16 mouse cellular contexts compared by ENCODE assay signal in genomic region chr6:52194690-52195089, GRCm38 (mm10). TPM values are rescaled to one million over a fixed set of nuclear protein-coding genes. Genes with fewer than 3 reads are reported as not detected.
DNase-seq lines count a peak whose midpoint lies in the region; ATAC-seq lines count a peak whose summit lies in the region.
"Had no signal": no experiment of that assay in that cellular context is flagged by ENCODE, and none has a peak within 500 bp of the region (broad histone marks: within the 10 kb centered on the region; RNA-seq: fewer than 3 reads in every experiment).

No protein-coding gene starts in this region.

- H3K4me3 ChIP-seq in lung, embryonic 16.5 days (ENCODE audit: low read length), result no peak overlapping the region
- 0 out of 2 replicates have a peak overlapping the region, but pooled peaks have one; percentile 1 for H3K4me3 ChIP-seq in intestine, embryonic 14.5 days (ENCODE audit: low read depth, low read length)
- H3K4me3 ChIP-seq in stomach, embryonic 16.5 days (replicated peaks; ENCODE audit: low read length), result no peak overlapping the region
- H3K4me3 ChIP-seq in forebrain, embryonic 10.5 days, result no peak overlapping the region
- H3K4me3 ChIP-seq: embryonic facial prominence, embryonic 12.5 days; forebrain, embryonic 15.5 days; heart, embryonic 15.5 days had no signal

- 5% methylated on average over 10 of the region's 10 CpGs for WGBS in lung, embryonic 16.5 days
- WGBS in intestine, embryonic 14.5 days, result 16% methylated on average over 10 of the region's 10 CpGs
- WGBS in stomach, embryonic 16.5 days, result 19% methylated on average over 10 of the region's 10 CpGs
- 3% methylated on average over 10 of the region's 10 CpGs for WGBS in forebrain, embryonic 10.5 days

- no peak for ATAC-seq in lung, embryonic 16.5 days (ENCODE audit: low read depth)
- ATAC-seq in intestine, embryonic 14.5 days (replicated peaks; ENCODE audit: low FRiP score, low TSS enrichment, low read depth), result no peak
- no peak for ATAC-seq in stomach, embryonic 16.5 days (ENCODE audit: insufficient read depth, low FRiP score)
- ATAC-seq: forebrain, embryonic 15.5 days; inflammation-experienced regulatory T-cells, adult 6 months had no signal

- H3K4me1 ChIP-seq in lung, embryonic 16.5 days (replicated peaks; ENCODE audit: control insufficient read depth, insufficient read depth, low read length), result peaks cover 40% of the 10 kb centered on the region
- peaks cover 66% of the 10 kb centered on the region for H3K4me1 ChIP-seq in intestine, embryonic 14.5 days (replicated peaks; ENCODE audit: control insufficient read depth, insufficient read depth, low read length)
- H3K4me1 ChIP-seq in stomach, embryonic 16.5 days (ENCODE audit: control insufficient read depth, insufficient read depth, low read length), result peaks cover 29% of the 10 kb centered on the region
- peaks cover 16% of the 10 kb centered on the region for H3K4me1 ChIP-seq in forebrain, embryonic 10.5 days

- H3K9me3 ChIP-seq in lung, embryonic 16.5 days (ENCODE audit: control insufficient read depth, low read length), result no peaks in the 10 kb centered on the region
- no peaks in the 10 kb centered on the region for H3K9me3 ChIP-seq in intestine, embryonic 14.5 days (ENCODE audit: control insufficient read depth, low read length)
- H3K9me3 ChIP-seq in stomach, embryonic 16.5 days (replicated peaks; ENCODE audit: control insufficient read depth, low read length), result no peaks in the 10 kb centered on the region
- H3K9me3 ChIP-seq in forebrain, embryonic 10.5 days, result no peaks in the 10 kb centered on the region
- H3K9me3 ChIP-seq: embryonic facial prominence, embryonic 12.5 days; forebrain, embryonic 15.5 days; heart, embryonic 15.5 days had no signal

- no peak for DNase-seq in lung, postnatal 25 days (ENCODE audit: low spot score)
- peak; percentile 75 for DNase-seq in intestine, embryonic 14.5 days (ENCODE audit: low spot score)
- peak; percentile 30 to 49 for DNase-seq in kidney, postnatal 25 days
- DNase-seq in cerebellum, postnatal 25 days, result no peak
- no peak for DNase-seq in forebrain, embryonic 10.5 days (ENCODE audit: extremely low spot score, low spot score)
- DNase-seq in left cerebral cortex, adult 18-20 months (ENCODE audit: low spot score in 2 of 2), result no peak
- DNase-seq: cerebellum, adult 11 months; gastrocnemius, postnatal 14 days; layer of hippocampus, postnatal 36 days; midbrain, embryonic 14.5 days had no signal

- H3K9ac ChIP-seq in lung, embryonic 16.5 days (ENCODE audit: low read length), result peak overlapping the region; percentile 21; the same call in 1 of the 2 replicates
- peak overlapping the region; percentile 56 for H3K9ac ChIP-seq in intestine, embryonic 14.5 days (ENCODE audit: low read length)
- H3K9ac ChIP-seq in stomach, embryonic 16.5 days (ENCODE audit: low read length), result peak overlapping the region; percentile 63
- H3K9ac ChIP-seq: embryonic facial prominence, embryonic 12.5 days; forebrain, embryonic 15.5 days; heart, embryonic 15.5 days had no signal

- peak overlapping the region; percentile 51 for H3K27ac ChIP-seq in lung, embryonic 16.5 days (ENCODE audit: low read length)
- H3K27ac ChIP-seq in intestine, embryonic 14.5 days (ENCODE audit: low read depth), result peak overlapping the region; percentile 93
- H3K27ac ChIP-seq in stomach, embryonic 16.5 days (ENCODE audit: low read length), result peak overlapping the region; percentile 85
- no peak overlapping the region for H3K27ac ChIP-seq in forebrain, embryonic 10.5 days
- H3K27ac ChIP-seq: embryonic facial prominence, embryonic 12.5 days; forebrain, embryonic 15.5 days; heart, embryonic 15.5 days had no signal

- H3K36me3 ChIP-seq in lung, embryonic 16.5 days (ENCODE audit: control insufficient read depth, insufficient read depth, low read length), result no peaks in the 10 kb centered on the region
- no peaks in the 10 kb centered on the region for H3K36me3 ChIP-seq in intestine, embryonic 14.5 days (ENCODE audit: control insufficient read depth, insufficient read depth, low read length)
- H3K36me3 ChIP-seq in stomach, embryonic 16.5 days (ENCODE audit: control insufficient read depth, insufficient read depth, low read length), result no peaks in the 10 kb centered on the region
- no peaks in the 10 kb centered on the region for H3K36me3 ChIP-seq in forebrain, embryonic 10.5 days (replicated peaks)
- H3K36me3 ChIP-seq: embryonic facial prominence, embryonic 12.5 days; forebrain, embryonic 15.5 days; heart, embryonic 15.5 days had no signal

- H3K4me2 ChIP-seq in lung, embryonic 16.5 days (ENCODE audit: low read depth, low read length), result peak overlapping the region; percentile 20
- H3K4me2 ChIP-seq in intestine, embryonic 14.5 days (ENCODE audit: low read length), result peak overlapping the region; percentile 78
- peak overlapping the region; percentile 94 for H3K4me2 ChIP-seq in stomach, embryonic 16.5 days (ENCODE audit: low read depth, low read length)
- H3K4me2 ChIP-seq: embryonic facial prominence, embryonic 12.5 days; forebrain, embryonic 15.5 days; heart, embryonic 15.5 days had no signal

- H3K27me3 ChIP-seq in lung, embryonic 16.5 days (ENCODE audit: control insufficient read depth, insufficient read depth, low read depth, low read length), result peaks cover 42% of the 10 kb centered on the region
- H3K27me3 ChIP-seq in intestine, embryonic 14.5 days (replicated peaks; ENCODE audit: control insufficient read depth, insufficient read depth, low read length), result 0 out of 2 replicates have a peak, but pooled peaks cover 3% of the 10 kb centered on the region
- peaks cover 1% of the 10 kb centered on the region; the same call in 1 of the 2 replicates for H3K27me3 ChIP-seq in stomach, embryonic 16.5 days (ENCODE audit: control insufficient read depth, insufficient read depth, low read length)
- H3K27me3 ChIP-seq in forebrain, embryonic 10.5 days (ENCODE audit: poor library complexity, severe bottlenecking), result peaks cover 100% of the 10 kb centered on the region

RNA-seq across cellular contexts. Expression of gene Hoxa4, which starts 3.1 kb away (rescaled TPM):
- polyA plus RNA-seq in lung, embryonic 16.5 days (2015; fragmentation: Nextera tagmentation; extraction: Ambion mirVana), result 2.4 and 2.7 TPM in 2 replicates
- polyA plus RNA-seq in intestine, embryonic 14.5 days (2014; fragmentation: Nextera tagmentation; extraction: Ambion mirVana), result 7.5 and 7.7 TPM in 2 replicates
- polyA plus RNA-seq in stomach, embryonic 16.5 days (2015; fragmentation: Nextera tagmentation; extraction: Ambion mirVana), result 2.5 and 2.8 TPM in 2 replicates
- not detected in 2 replicates for polyA plus RNA-seq in forebrain, embryonic 10.5 days (2016; fragmentation: Nextera tagmentation; extraction: Ambion mirVana)
- not detected for total RNA-seq in left cerebral cortex, adult 18-20 months (2021)
- total RNA-seq: layer of hippocampus, postnatal 36 days had no signal
- polyA plus RNA-seq: embryonic facial prominence, embryonic 12.5 days; forebrain, embryonic 15.5 days; inflammation-experienced regulatory T-cells, adult 6 months; midbrain, embryonic 14.5 days had no signal

RNA-seq across cellular contexts. Expression of gene Hoxa5, which starts 9.7 kb away (rescaled TPM):
- polyA plus RNA-seq in lung, embryonic 16.5 days (2015; fragmentation: Nextera tagmentation; extraction: Ambion mirVana), result 32.3 and 36.3 TPM in 2 replicates
- 30.1 and 34.1 TPM in 2 replicates for polyA plus RNA-seq in intestine, embryonic 14.5 days (2014; fragmentation: Nextera tagmentation; extraction: Ambion mirVana)
- 8.8 and 11.0 TPM in 2 replicates for polyA plus RNA-seq in stomach, embryonic 16.5 days (2015; fragmentation: Nextera tagmentation; extraction: Ambion mirVana)
- polyA plus RNA-seq in forebrain, embryonic 10.5 days (2016; fragmentation: Nextera tagmentation; extraction: Ambion mirVana), result not detected in 2 replicates
- not detected for total RNA-seq in left cerebral cortex, adult 18-20 months (2021)
- total RNA-seq: layer of hippocampus, postnatal 36 days had no signal
- polyA plus RNA-seq: forebrain, embryonic 15.5 days; inflammation-experienced regulatory T-cells, adult 6 months; midbrain, embryonic 14.5 days had no signal

RNA-seq across cellular contexts. Expression of gene Hoxa6, which starts 13.8 kb away (rescaled TPM):
- polyA plus RNA-seq in lung, embryonic 16.5 days (2015; fragmentation: Nextera tagmentation; extraction: Ambion mirVana), result 2.0 and 2.2 TPM in 2 replicates
- 2.5 and 3.9 TPM in 2 replicates for polyA plus RNA-seq in intestine, embryonic 14.5 days (2014; fragmentation: Nextera tagmentation; extraction: Ambion mirVana)
- 1.3 and 1.4 TPM in 2 replicates for polyA plus RNA-seq in stomach, embryonic 16.5 days (2015; fragmentation: Nextera tagmentation; extraction: Ambion mirVana)
- not detected in 2 replicates for polyA plus RNA-seq in forebrain, embryonic 10.5 days (2016; fragmentation: Nextera tagmentation; extraction: Ambion mirVana)
- total RNA-seq in left cerebral cortex, adult 18-20 months (2021), result not detected
- total RNA-seq: layer of hippocampus, postnatal 36 days had no signal
- polyA plus RNA-seq: embryonic facial prominence, embryonic 12.5 days; forebrain, embryonic 15.5 days; heart, embryonic 15.5 days; inflammation-experienced regulatory T-cells, adult 6 months; midbrain, embryonic 14.5 days had no signal

RNA-seq across cellular contexts. Expression of gene 5730596B20Rik, which starts 17.4 kb away (rescaled TPM):
- polyA plus RNA-seq in lung, embryonic 16.5 days (2015; fragmentation: Nextera tagmentation; extraction: Ambion mirVana), result 2.4 and 2.5 TPM in 2 replicates
- 2.5 and 2.8 TPM in 2 replicates for polyA plus RNA-seq in intestine, embryonic 14.5 days (2014; fragmentation: Nextera tagmentation; extraction: Ambion mirVana)
- polyA plus RNA-seq in stomach, embryonic 16.5 days (2015; fragmentation: Nextera tagmentation; extraction: Ambion mirVana), result 2.1 and 2.6 TPM in 2 replicates
- not detected in 2 replicates for polyA plus RNA-seq in forebrain, embryonic 10.5 days (2016; fragmentation: Nextera tagmentation; extraction: Ambion mirVana)
- not detected for total RNA-seq in left cerebral cortex, adult 18-20 months (2021)
- total RNA-seq: layer of hippocampus, postnatal 36 days had no signal
- polyA plus RNA-seq: forebrain, embryonic 15.5 days; inflammation-experienced regulatory T-cells, adult 6 months; midbrain, embryonic 14.5 days had no signal

RNA-seq across cellular contexts. Expression of gene Hoxa3, which starts 18.4 kb away (rescaled TPM):
- polyA plus RNA-seq in lung, embryonic 16.5 days (2015; fragmentation: Nextera tagmentation; extraction: Ambion mirVana), result 6.6 and 7.6 TPM in 2 replicates
- 9.2 and 9.7 TPM in 2 replicates for polyA plus RNA-seq in intestine, embryonic 14.5 days (2014; fragmentation: Nextera tagmentation; extraction: Ambion mirVana)
- polyA plus RNA-seq in stomach, embryonic 16.5 days (2015; fragmentation: Nextera tagmentation; extraction: Ambion mirVana), result 6.0 and 7.4 TPM in 2 replicates
- not detected in 2 replicates for polyA plus RNA-seq in forebrain, embryonic 10.5 days (2016; fragmentation: Nextera tagmentation; extraction: Ambion mirVana)
- not detected for total RNA-seq in left cerebral cortex, adult 18-20 months (2021)
- total RNA-seq: layer of hippocampus, postnatal 36 days had no signal
- polyA plus RNA-seq: forebrain, embryonic 15.5 days; inflammation-experienced regulatory T-cells, adult 6 months; midbrain, embryonic 14.5 days had no signal

Comparison
In these comparisons a context has a peak if more than half of its experiments do, and no peak if none do; other contexts are left out.
1. H3K4me2 ChIP-seq: peak in every context shown above with its lines; median percentile 94 in stomach, embryonic 16.5 days; 78 in intestine, embryonic 14.5 days; 20 in lung, embryonic 16.5 days.
2. DNase-seq: peak in intestine, embryonic 14.5 days (single experiment) and kidney, postnatal 25 days (2 of 2); none in lung, postnatal 25 days (single experiment), cerebellum, postnatal 25 days (0 of 2), forebrain, embryonic 10.5 days (single experiment) and left cerebral cortex, adult 18-20 months (0 of 2).
3. Peak in every context shown above with its lines, with median percentiles within 50 percentile points of each other: H3K9ac ChIP-seq.